Mouse (Mus musculus) thymus, postnatal 36 days (tissue): ENCODE results near the gene Golm1.
A peak's percentile ranks its signal among the peaks of the same experiment; 100 is the strongest.

Experiments
- DNase-seq, 2 experiments: peaks; one replicate each; pipeline ENCODE4 v3.0.0; 2022; ENCODE audit warnings: mixed read lengths in 2 of 2

The Golm1 gene

GRCm38 (mm10) chr13:59674761-59675150 lies 855 bp downstream of the Golm1 start:
- DNase-seq, result no peak

- DNase-seq, result no peak
Observed at GRCm38 (mm10) chr13:59674215-59674614, 1.4 kb downstream of the Golm1 start.

DNA sequence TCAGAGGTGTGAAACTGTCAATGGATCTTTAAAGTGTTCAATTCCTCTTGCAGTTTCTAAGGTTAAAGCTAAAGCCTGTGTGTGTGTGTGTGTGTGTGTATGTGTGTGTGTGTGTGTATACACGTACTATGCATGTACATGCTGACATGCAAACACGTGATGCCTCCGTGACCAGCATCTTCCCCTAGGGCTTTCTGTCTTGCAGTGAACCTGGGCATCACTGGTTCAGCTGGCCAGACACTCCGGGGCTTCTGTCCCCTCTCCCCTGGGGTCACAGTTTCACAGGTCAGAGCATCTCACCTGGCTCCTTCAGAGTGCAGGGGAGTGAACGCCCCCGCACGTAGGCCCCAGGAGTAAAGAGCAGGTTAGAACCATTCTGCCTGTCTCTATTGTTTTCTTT lies 2.0 kb downstream of the Golm1 start:
- no peak for DNase-seq

- peak in 1 of 2 experiments; percentile 12 for DNase-seq
Observed at GRCm38 (mm10) chr13:59672248-59672647, 3.4 kb downstream of the Golm1 start.

GRCm38 (mm10) chr13:59671521-59671920 lies 4.1 kb downstream of the Golm1 start:
- no peak for DNase-seq

GRCm38 (mm10) chr13:59669946-59670345 lies 5.7 kb downstream of the Golm1 start:
- DNase-seq, result no peak

DNA sequence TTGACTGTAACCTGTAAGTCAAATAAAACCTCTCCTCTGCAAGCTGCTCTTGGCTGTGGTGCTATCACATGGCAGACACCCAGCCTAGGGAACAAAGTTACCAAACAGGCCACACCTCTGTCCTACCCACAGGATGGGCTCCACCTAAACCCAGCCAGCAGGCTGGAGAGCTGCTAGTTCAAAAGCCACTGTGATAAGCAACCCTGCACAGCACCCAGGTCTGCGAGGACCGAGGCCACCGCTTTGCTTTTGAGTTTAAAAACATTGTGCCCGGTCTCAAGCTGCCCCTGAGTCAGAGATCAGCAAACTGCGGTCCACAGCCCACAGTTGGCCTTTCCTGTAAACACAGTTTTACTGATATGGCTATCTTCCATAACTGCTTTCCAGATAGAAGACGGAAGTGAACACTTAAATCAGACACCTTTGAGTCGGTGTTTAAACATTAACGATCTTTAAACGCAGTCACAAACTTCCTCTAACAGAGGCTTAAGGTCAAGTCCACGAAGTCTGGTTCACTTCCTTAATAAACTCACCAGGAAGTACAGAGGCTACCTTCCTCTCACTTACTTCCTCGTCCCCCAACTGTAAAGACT lies 7.0 kb downstream of the Golm1 start:
- DNase-seq, result peak; percentile 18 to 40

GRCm38 (mm10) chr13:59667763-59668162 lies 7.8 kb downstream of the Golm1 start:
- no peak for DNase-seq

DNA sequence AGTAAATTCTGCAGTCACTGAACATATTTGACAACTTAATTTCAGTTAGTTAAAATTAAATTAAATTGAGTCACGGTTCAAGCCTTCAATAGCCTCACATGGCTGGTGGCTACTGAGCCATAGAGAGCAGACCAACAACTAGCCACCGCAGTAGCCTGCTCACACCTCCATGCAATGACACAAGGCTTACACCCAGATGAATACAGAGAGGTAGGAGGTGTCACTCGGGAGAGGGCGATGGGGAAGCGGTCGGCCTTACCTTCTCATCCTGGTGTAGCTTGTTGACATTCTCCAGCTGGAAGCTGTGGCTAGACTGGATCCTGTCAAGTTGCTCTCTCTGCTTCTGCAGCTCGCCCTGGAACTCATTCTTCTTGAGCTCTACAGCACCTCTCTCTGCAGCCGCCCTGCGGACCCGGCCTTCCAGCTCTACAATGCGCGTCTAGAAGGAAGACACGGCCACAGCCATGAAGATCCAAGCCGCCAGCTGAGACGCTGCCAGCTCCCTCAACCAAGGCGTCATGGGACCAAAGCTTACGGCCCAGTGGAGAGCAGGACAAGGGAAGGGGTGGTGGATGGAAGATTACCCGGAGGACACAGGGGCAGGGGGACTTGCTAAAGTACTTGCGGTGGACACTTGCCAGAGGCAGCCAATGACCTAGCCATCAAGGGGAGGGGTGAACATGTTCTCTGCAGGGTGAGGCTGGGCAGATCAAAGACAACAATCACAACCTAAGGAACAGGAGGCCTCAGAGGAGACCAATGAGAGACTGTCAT lies 11.5 kb downstream of the Golm1 start:
- DNase-seq, result no peak

- no peak for DNase-seq
Observed at GRCm38 (mm10) chr13:59661966-59662365, 13.6 kb downstream of the Golm1 start.

GRCm38 (mm10) chr13:59661387-59661786 lies 14.2 kb downstream of the Golm1 start:
- DNase-seq, result no peak

- no peak for DNase-seq
Observed at GRCm38 (mm10) chr13:59660371-59660770, 15.2 kb downstream of the Golm1 start.

DNA sequence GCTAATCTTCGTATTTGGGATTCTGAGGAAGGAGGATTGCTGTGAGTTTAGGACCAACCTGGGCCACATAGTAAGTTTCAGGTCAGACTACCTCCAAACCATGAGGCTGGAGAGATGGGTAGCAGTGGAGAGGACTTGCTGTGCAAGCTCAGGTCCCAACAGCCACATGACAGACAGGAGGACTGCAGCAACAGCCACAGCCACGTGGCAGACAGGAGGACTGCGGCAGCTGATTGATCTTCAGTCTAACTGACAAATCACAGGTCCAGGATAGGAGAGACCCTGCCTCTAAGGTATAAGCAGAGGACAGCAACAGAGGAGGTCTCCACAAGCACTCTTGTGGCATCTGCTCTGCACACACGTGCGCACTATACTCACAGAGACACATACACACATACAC lies 17.8 kb downstream of the Golm1 start:
- no peak for DNase-seq

- DNase-seq, result no peak
Observed at GRCm38 (mm10) chr13:59656975-59657388, 18.6 kb downstream of the Golm1 start.

DNA sequence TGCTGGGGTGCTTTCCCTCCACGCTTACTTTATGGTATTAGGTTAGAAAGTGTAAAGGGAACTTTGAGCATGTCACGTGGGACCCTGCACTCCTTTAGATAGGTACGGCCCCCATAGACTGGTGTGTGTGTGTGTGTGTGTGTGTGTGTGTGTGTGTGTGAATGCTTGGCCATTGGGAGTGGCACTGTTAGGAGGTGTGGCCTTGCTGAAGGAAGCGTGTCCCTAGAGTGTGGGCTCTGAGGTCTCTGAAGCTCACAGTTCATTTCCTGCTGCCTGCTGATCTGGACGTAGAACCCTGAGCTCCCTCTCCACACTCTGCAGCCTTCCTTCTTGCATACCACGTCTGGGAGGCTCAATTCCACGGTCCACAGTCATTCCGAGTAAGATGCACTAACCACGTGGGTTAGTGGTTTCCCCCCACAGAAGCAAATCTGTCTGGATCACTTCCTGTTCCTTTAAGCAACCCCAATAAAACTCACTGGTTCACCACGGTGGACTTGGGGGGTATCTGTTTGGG lies 19.2 kb downstream of the Golm1 start:
- peak; percentile 13 to 18 for DNase-seq

- DNase-seq, result no peak
Observed at GRCm38 (mm10) chr13:59655718-59656315, 19.8 kb downstream of the Golm1 start.

GRCm38 (mm10) chr13:59654465-59654864 lies 21.1 kb downstream of the Golm1 start:
- DNase-seq, result no peak

DNA sequence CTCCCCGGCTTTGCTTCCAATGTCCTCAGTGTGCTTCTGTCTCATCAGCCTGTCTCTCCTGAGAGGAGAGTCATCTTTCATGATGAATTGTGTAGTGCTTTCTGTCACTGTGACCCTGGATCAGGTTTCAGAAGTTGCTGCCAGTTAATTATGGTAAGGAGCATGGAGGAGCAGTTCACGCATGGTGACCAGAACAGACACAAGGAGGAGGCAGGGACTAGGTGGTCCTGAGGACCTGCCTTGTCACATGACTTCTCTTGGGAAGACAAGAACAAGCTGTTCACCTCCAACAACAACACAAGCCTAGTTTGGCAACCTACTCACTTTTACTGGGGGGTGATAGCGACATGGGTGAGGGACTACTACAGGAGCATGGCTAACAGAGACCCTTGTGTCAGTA lies 22.5 kb downstream of the Golm1 start:
- DNase-seq, result no peak

- DNase-seq, result no peak
Observed at GRCm38 (mm10) chr13:59652651-59653050, 23.0 kb downstream of the Golm1 start.

GRCm38 (mm10) chr13:59649781-59650180 lies 25.8 kb downstream of the Golm1 start:
- DNase-seq, result no peak

DNA sequence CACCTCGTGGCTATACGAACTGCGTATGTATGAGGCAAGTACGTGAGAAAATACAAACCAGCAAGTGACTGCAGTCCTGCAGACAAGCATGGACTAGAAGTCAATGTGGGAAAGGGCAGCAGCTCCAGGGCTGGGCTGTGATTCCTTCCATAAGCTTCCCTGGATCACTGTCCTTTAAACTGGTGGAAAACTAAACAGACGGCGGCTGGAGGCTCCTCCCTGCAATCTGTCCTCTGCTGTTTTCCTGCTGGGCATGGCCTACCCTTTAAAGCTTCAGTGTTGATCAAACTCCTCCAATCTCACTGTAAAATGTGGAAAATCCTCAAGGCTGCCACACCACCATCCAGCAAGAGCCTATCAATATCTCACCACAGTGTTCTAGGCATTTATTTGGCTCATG lies 27.0 kb downstream of the Golm1 start:
- DNase-seq, result no peak

- DNase-seq, result no peak
Observed at GRCm38 (mm10) chr13:59647484-59647883, 28.1 kb downstream of the Golm1 start.

DNA sequence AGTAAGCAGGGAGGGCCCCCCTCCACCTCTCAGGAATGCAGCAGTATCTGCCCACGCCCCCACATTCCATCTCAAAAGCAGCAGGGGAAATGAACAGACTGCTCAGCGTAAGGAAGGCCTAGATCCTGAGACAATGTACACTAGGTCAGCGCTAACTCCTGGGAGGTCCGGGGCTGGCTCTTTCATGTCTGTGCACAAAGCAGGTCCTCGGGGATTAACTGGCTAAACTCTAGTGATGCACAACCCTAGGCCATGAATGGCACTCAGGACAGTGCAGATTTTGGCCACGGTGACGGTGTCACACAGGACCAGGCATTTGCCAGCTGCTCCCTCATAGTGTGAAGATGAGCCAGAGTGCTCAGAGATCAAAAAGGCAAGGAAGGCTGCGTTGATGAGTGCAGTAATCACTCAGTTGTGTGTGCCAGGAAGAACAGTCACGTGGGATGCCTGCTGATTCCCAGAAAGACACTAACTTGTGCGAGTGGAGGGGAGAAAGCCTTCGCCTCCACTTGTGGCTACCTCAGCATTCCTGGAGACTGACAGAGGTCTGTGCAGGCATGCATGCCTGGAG lies 28.9 kb downstream of the Golm1 start:
- no peak for DNase-seq

- DNase-seq, result no peak
Observed at GRCm38 (mm10) chr13:59645491-59645890, 30.1 kb downstream of the Golm1 start.
